Mouse (Mus musculus) megakaryocyte, embryonic 14.5 days (primary cell): Measurements from ENCODE around the gene Kin.

Experiments
- FLI1 ChIP-seq: IDR thresholded peaks from 2 replicates; pipeline ENCODE4 v1.6.1; 2012; ENCODE audit warnings: low read length, inconsistent platforms, mixed read lengths
- GATA1 ChIP-seq: IDR thresholded peaks from 3 replicates; pipeline ENCODE4 v1.6.1; 2012; ENCODE audit warnings: mixed read lengths, low read length, inconsistent platforms, borderline replicate concordance

GRCm38 (mm10) chr2:10119276-10119675 is 38.9 kb downstream of the Kin start:
- no peak for TF ChIP-seq GATA1
- TF ChIP-seq FLI1, result no peak
